Mouse (Mus musculus) monocyte, adult 2 months (primary cell): ENCODE results near the gene Zfp36l3.
"Not testable (repeated sequence)": the region's sequence is repeated elsewhere in the genome, so short reads cannot be mapped to it uniquely, and the experiment has no call there.

ENCODE experiments used
- DNase-seq, 2 experiments: peaks; one replicate each; pipeline ENCODE4 v3.0.0; 2022; ENCODE audit warnings: low spot score in 2 of 2, low read depth in 1 of 2

The Zfp36l3 gene

DNA sequence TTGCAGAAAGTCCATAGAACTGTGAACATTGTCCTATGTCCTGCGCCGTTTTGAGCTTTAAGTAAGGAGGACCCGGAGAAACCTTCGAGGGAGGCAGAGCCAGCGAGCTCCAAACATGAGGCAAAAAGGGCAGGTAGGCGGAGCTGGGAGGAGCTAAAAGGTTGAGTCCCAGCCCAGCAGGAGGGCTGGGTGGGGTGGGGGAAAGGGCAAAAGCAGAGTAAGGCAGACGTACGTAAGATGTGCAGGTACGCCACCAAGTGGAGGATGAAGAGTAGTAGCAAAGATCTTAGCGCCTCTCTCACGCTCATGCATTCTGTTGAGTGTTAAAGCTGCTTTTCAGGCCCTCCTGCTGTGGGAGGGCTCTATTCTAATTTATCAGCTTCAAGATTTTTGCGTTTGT, at the start of gene Zfp36l3:
TSS of gene Zfp36l3 (minus strand) at position 119 of the 400 bp plus-strand sequence.
- DNase-seq, result no peak

DNA sequence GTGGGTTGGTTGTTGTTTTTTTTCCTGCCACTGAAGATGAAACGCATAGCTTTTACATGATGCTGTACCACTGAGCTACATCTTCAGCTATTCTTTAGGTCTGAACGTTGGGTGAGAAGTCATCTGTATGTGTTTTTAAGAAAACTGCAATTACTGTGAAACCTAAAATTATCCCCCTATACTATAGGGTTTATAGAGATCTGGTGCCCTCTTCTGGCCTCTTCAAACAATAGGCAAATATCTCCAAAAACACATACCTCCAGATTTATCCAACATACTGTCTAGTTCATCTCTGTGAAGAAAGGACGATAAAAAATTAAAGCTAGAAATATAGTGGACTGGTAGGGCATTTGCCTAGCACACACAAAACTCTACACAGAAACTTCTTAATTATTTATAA, 22.9 kb upstream of the Zfp36l3 start:
- DNase-seq, result no peak

DNA sequence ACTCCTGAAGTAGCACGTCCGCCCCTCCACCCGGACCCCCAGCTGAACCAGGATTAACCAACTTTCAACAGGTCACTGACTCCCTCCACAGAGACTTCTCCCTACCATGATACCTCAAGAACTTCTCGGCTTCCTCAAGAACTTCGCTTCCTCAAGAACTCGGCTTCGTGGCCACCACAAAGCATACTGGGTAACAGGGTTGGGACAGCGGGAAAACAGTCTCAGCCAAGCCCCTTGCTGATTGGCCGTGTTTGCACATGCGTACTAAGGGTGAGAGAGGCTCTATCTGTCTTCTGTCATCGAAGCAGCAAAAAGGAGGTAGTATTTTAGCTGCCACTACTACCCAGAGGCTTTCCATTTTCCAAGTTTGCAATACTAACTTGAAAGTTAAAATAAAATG, 21.3 kb upstream of the Zfp36l3 start, which contains the start of gene Xlr:
TSS of gene Xlr (minus strand) at position 188 of the 400 bp plus-strand sequence.
- not testable (repeated sequence) for DNase-seq

DNA sequence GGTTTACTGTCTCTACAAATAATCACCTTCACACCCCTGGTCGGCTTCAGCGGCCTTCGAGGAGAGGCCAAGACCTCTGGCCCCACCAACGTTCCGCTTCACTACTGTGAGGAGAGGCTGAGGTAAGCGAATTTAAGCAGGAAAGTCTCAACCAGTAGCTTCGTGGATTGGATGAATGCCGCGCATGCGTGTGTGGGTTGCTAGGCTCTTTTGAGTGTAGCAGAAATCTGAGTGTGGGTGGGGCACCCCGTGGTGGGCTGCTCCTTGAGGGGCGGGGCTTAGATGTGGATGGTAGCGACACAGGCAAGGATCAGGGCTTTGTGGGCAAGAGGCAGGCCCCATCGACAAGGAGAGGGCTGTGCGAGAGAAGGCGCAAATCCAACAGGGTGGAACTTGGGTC, 18.5 kb downstream of the Zfp36l3 start, which contains the start of gene 1700013H16Rik:
TSS of gene 1700013H16Rik (minus strand) at position 96 of the 400 bp plus-strand sequence.
- DNase-seq, result no peak

DNA sequence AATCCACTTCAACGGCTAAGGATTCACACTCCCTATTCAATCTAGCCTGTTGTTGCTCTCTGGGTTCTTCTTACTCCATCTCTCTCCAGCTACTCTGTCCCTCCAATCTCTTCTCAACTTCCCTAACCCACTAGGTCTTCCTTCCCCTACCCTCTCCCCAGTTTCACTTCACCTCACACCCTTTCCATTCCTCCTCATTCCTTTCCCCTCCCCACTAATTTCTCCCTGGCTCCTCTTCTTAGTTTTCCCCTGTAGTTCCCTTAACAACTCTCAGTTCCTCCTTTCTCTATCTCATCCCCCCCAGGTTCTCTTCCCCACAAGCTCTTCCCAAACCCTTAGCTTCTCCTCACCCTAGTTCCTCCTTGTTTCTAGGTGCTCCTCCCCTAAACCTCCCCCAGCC, 23.3 kb downstream of the Zfp36l3 start:
- DNase-seq, result no peak

GRCm38 (mm10) chrX:53728967-53729366, 47.2 kb downstream of the Zfp36l3 start:
- DNase-seq, result no peak

DNA sequence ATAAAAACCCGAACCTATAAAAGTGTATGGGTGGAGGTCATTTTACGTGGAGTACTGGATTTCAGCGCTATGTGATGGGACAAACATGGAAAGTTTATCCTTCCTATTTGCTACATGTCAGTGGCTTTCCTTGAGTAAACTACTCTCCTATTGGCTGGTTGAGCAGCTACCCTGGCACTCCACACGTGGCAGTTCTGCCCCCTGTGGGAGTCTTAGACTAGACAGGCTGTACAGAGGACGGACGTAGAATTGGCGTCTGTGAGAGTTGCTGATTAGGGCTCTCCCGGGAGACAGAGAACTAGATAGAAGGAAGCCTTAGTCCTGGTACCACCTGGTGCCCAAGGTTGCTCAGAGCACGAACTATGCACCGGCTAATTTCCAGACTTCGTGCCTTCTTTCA, 51.6 kb downstream of the Zfp36l3 start, which contains the start of gene 4930502E18Rik:
TSS of gene 4930502E18Rik (plus strand) at position 231 of the 400 bp plus-strand sequence.
- no peak for DNase-seq
